Mouse (Mus musculus) thymus, adult 2 months (tissue): Measurements from ENCODE around the gene Scarb1. TPM values are rescaled to one million over a fixed set of nuclear protein-coding genes. Genes with fewer than 3 reads are reported as not detected.

Experiments used
- DNase-seq: peaks from one replicate; pipeline ENCODE4 v3.0.0; 2021
- H3K27ac ChIP-seq: fragments of 200-500 bp; 2 replicates; pipeline ENCODE4 v1.5.1; 2012; ENCODE audit warnings: low read length, control low read depth; ENCODE audit not compliant: control insufficient read depth, insufficient read depth
- H3K27me3 ChIP-seq: fragments of 200-500 bp; 2 replicates; pipeline ENCODE4 v1.6.1; 2012; ENCODE audit warnings: mild to moderate bottlenecking, low read length, moderate library complexity, mixed read lengths; ENCODE audit not compliant: control insufficient read depth, insufficient read depth
- H3K36me3 ChIP-seq: fragments of 200-500 bp; 2 replicates; pipeline ENCODE4 v1.6.1; 2012; ENCODE audit warnings: mild to moderate bottlenecking, low read length, moderate library complexity; ENCODE audit not compliant: control insufficient read depth, insufficient read depth
- H3K4me1 ChIP-seq: fragments of 200-500 bp; replicated peaks from 2 replicates; pipeline ENCODE4 v1.6.1; 2012; ENCODE audit warnings: low read length; ENCODE audit not compliant: control insufficient read depth, insufficient read depth
- H3K4me3 ChIP-seq: fragments of 200-500 bp; 2 replicates; pipeline ENCODE4 v1.5.1; 2012; ENCODE audit warnings: mild to moderate bottlenecking, low read length, control low read depth, moderate library complexity; ENCODE audit not compliant: control insufficient read depth, insufficient read depth
- CTCF ChIP-seq: fragments of 200-500 bp; IDR thresholded peaks from 2 replicates; pipeline ENCODE4 v1.5.1; 2012; ENCODE audit warnings: mild to moderate bottlenecking, control low read depth, low read length, moderate library complexity, borderline replicate concordance; ENCODE audit not compliant: control insufficient read depth, poor library complexity, insufficient read depth; ENCODE audit errors: extremely low read depth
- POLR2A ChIP-seq: fragments of 200-500 bp; IDR thresholded peaks from 2 replicates; pipeline ENCODE4 v1.6.1; 2012; ENCODE audit warnings: mild to moderate bottlenecking, low read length, control low read depth, moderate library complexity; ENCODE audit not compliant: control insufficient read depth, poor library complexity, insufficient read depth; ENCODE audit errors: extremely low read depth
- WGBS: fragments of 180-500 bp; shearing (Covaris S2); methylation state at CpG from one replicate; pipeline ENCODE4 v1.1.7; 2018; 5-methylcytosine and 5-hydroxymethylcytosine counted together
- polyA plus RNA-seq: library from polyadenylated mRNA; depleted of rRNA; stranded (reverse); fragments of >200 nt; gene quantifications from 2 replicates; pipeline ENCODE4 v1.2.3, GENCODE M21; 2012

Scarb1 gene
- polyA plus RNA-seq, 1 experiment, result 80.7 TPM

GRCm38 (mm10) chr5:125246711-125247110 lies 94.2 kb downstream of the Scarb1 start:
- no peak for DNase-seq
- H3K4me1 ChIP-seq, result peaks cover 12% of the 10 kb centered on the region
- no peaks in the 10 kb centered on the region; the same call in 1 of the 2 replicates for H3K27me3 ChIP-seq
- no peak overlapping the region for H3K4me3 ChIP-seq
- no peaks in the 10 kb centered on the region for H3K36me3 ChIP-seq
- H3K27ac ChIP-seq, result no peak overlapping the region
- WGBS, result 90% methylated on average over 4 of the region's 4 CpGs
- TF ChIP-seq POLR2A (no peak), CTCF (no peak)

- DNase-seq, result no peak
- Histone ChIP-seq H3K27ac (no peak overlapping the region), H3K36me3 (no peaks in the 10 kb centered on the region), H3K27me3 (no peaks in the 10 kb centered on the region; the same call in 1 of the 2 replicates), H3K4me3 (no peak overlapping the region), H3K4me1 (peaks cover 12% of the 10 kb centered on the region)
- 12% methylated on average over 27 of the region's 27 CpGs for WGBS
- TF ChIP-seq POLR2A (no peak), CTCF (no peak)
These were observed 95.3 kb downstream of the Scarb1 start for GRCm38 (mm10) chr5:125245534-125246151.

- Histone ChIP-seq H3K27me3 (no peaks in the 10 kb centered on the region; the same call in 1 of the 2 replicates), H3K36me3 (no peaks in the 10 kb centered on the region), H3K4me1 (peaks cover 16% of the 10 kb centered on the region), H3K4me3 (no peak overlapping the region), H3K27ac (no peak overlapping the region)
- TF ChIP-seq CTCF (no peak), POLR2A (no peak)
- WGBS, result 61% methylated on average over 13 of the region's 13 CpGs
- DNase-seq, result no peak
These were observed 95.9 kb downstream of the Scarb1 start for GRCm38 (mm10) chr5:125244825-125245533.

GRCm38 (mm10) chr5:125243928-125244327 lies 97.0 kb downstream of the Scarb1 start:
- DNase-seq, result peak; percentile 77
- no peak for TF ChIP-seq CTCF
- TF ChIP-seq POLR2A, result no peak
- H3K36me3 ChIP-seq, result no peaks in the 10 kb centered on the region
- H3K4me3 ChIP-seq, result no peak overlapping the region
- WGBS, result 34% methylated on average over 6 of the region's 6 CpGs
- no peak overlapping the region for H3K27ac ChIP-seq
- peaks cover 16% of the 10 kb centered on the region for H3K4me1 ChIP-seq
- no peaks in the 10 kb centered on the region; the same call in 1 of the 2 replicates for H3K27me3 ChIP-seq

GRCm38 (mm10) chr5:125242111-125242510 lies 98.8 kb downstream of the Scarb1 start:
- H3K36me3 ChIP-seq, result no peaks in the 10 kb centered on the region
- 92% methylated on average over 7 of the region's 7 CpGs for WGBS
- no peak for TF ChIP-seq CTCF
- TF ChIP-seq POLR2A, result no peak
- H3K27ac ChIP-seq, result no peak overlapping the region
- no peak overlapping the region for H3K4me3 ChIP-seq
- peaks cover 16% of the 10 kb centered on the region for H3K4me1 ChIP-seq
- DNase-seq, result no peak
- H3K27me3 ChIP-seq, result no peaks in the 10 kb centered on the region; the same call in 1 of the 2 replicates

GRCm38 (mm10) chr5:125241627-125242026 lies 99.3 kb downstream of the Scarb1 start:
- H3K36me3 ChIP-seq, result no peaks in the 10 kb centered on the region
- H3K4me1 ChIP-seq, result peaks cover 16% of the 10 kb centered on the region
- WGBS, result 78% methylated on average over 6 of the region's 7 CpGs
- H3K4me3 ChIP-seq, result no peak overlapping the region
- TF ChIP-seq POLR2A (no peak), CTCF (no peak)
- DNase-seq, result no peak
- H3K27me3 ChIP-seq, result no peaks in the 10 kb centered on the region; the same call in 1 of the 2 replicates
- no peak overlapping the region for H3K27ac ChIP-seq
